Mouse (Mus musculus): Measurements from ENCODE around the gene Ammecr1.

DNA sequence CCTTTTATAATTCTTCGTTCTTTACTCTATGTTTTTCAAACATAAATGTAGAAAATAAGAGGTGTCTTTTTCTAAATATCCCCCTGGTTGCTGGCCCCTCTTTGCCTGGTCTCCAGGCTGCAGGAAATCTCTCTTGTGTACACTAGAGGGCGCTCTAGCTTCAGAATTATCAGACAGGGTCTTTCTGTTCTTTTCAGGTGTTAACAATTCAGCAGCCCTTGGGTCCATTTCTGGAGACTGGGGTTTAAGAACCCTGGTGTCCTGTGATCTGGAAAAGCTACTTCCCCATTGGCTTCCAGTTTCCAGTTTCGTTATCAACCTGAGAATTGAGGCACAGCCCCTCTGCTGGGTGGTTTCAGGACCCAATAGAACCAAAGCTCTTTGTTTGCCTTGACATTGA, 144.7 kb downstream of the Ammecr1 start:
- TF ChIP-seq CTCF (IDR thresholded peaks at IDR 0.05; ENCODE audit: extremely low read depth, insufficient read length, insufficient replicate concordance, low read depth, low read length): peak; percentile 45; the same call in 1 of the 2 replicates
- no peak for TF ChIP-seq POLR2A (IDR thresholded peaks at IDR 0.05; ENCODE audit: low read depth, low read length)
